Mouse (Mus musculus) limb, embryonic 11.5 days (tissue): ENCODE measurements around the gene Carmil3. TPM values are rescaled to one million over a fixed set of nuclear protein-coding genes. Genes with fewer than 3 reads are reported as not detected.
A peak's percentile ranks its signal among the peaks of the same experiment; 100 is the strongest.

Source experiments
- ATAC-seq: fragments of 200-750 bp; cut with Nextera tagmentation; 2 replicates; pipeline ENCODE4 v1.8.0; 2017; ENCODE audit warnings: low read depth; ENCODE audit not compliant: insufficient number of reproducible peaks, low FRiP score, low TSS enrichment
- DNase-seq: peaks from one replicate; pipeline ENCODE4 v3.0.0-alpha.2; 2015; ENCODE audit warnings: low spot score
- H3K27ac ChIP-seq: fragments of 300-500 bp; sonication (generic); replicated peaks from 2 replicates; pipeline ENCODE4 v1.5.1; 2014; ENCODE audit warnings: low read depth, mild to moderate bottlenecking, low read length
- H3K27me3 ChIP-seq: fragments of 300-500 bp; sonication (generic); 2 replicates; pipeline ENCODE4 v1.6.1; 2014; ENCODE audit warnings: mild to moderate bottlenecking, low read length, mixed read lengths; ENCODE audit not compliant: control insufficient read depth, insufficient read depth
- H3K36me3 ChIP-seq: fragments of 300-500 bp; sonication (generic); 2 replicates; pipeline ENCODE4 v1.6.1; 2014; ENCODE audit warnings: mild to moderate bottlenecking, low read length, moderate library complexity, mixed read lengths; ENCODE audit not compliant: control insufficient read depth, insufficient read depth
- H3K4me1 ChIP-seq: fragments of 300-500 bp; sonication (generic); 2 replicates; pipeline ENCODE4 v1.6.1; 2014; ENCODE audit warnings: low read length, mixed read lengths; ENCODE audit not compliant: control insufficient read depth, insufficient read depth
- H3K4me2 ChIP-seq: fragments of 300-500 bp; sonication (generic); 2 replicates; pipeline ENCODE4 v1.6.1; 2014; ENCODE audit warnings: low read depth, mild to moderate bottlenecking, moderate library complexity; ENCODE audit not compliant: severe bottlenecking
- H3K4me3 ChIP-seq: fragments of 300-500 bp; sonication (generic); 2 replicates; pipeline ENCODE4 v1.5.1; 2014; ENCODE audit warnings: low read depth, low read length
- H3K9ac ChIP-seq: fragments of 300-500 bp; sonication (generic); 2 replicates; pipeline ENCODE4 v1.6.1; 2014; ENCODE audit warnings: mild to moderate bottlenecking, low read length
- H3K9me3 ChIP-seq: fragments of 300-500 bp; sonication (generic); 2 replicates; pipeline ENCODE4 v1.6.1; 2016; ENCODE audit warnings: low read length; ENCODE audit not compliant: control insufficient read depth
- WGBS: fragments of 180-500 bp; shearing (Covaris S2); extraction: QIAGEN DNeasy Blood & Tissue Kit; methylation state at CpG from one replicate; pipeline ENCODE4 v1.1.7; 2014; 5-methylcytosine and 5-hydroxymethylcytosine counted together
- polyA plus RNA-seq: library from polyadenylated mRNA; unstranded; fragments of >200 nt; fragmentation: Nextera tagmentation; extraction: Ambion mirVana; gene quantifications from 2 replicates; pipeline ENCODE4 v1.2.1, GENCODE M21; 2014

Carmil3 gene
- polyA plus RNA-seq, 1 experiment from 2014 or later = 3.0 TPM

- H3K4me2 ChIP-seq = no peak overlapping the region
- no peak for ATAC-seq
- no peaks in the 10 kb centered on the region for H3K36me3 ChIP-seq
- no peak overlapping the region for H3K9ac ChIP-seq
- no peaks in the 10 kb centered on the region for H3K27me3 ChIP-seq
- no peak overlapping the region for H3K4me3 ChIP-seq
- DNase-seq = peak; percentile 64
- WGBS = 52% methylated on average over 6 of the region's 6 CpGs
- no peaks in the 10 kb centered on the region for H3K9me3 ChIP-seq
- peaks cover 5% of the 10 kb centered on the region for H3K4me1 ChIP-seq
- no peak overlapping the region for H3K27ac ChIP-seq
These were observed 45.8 kb downstream of the Carmil3 start for GRCm38 (mm10) chr14:55536116-55536745.

DNA sequence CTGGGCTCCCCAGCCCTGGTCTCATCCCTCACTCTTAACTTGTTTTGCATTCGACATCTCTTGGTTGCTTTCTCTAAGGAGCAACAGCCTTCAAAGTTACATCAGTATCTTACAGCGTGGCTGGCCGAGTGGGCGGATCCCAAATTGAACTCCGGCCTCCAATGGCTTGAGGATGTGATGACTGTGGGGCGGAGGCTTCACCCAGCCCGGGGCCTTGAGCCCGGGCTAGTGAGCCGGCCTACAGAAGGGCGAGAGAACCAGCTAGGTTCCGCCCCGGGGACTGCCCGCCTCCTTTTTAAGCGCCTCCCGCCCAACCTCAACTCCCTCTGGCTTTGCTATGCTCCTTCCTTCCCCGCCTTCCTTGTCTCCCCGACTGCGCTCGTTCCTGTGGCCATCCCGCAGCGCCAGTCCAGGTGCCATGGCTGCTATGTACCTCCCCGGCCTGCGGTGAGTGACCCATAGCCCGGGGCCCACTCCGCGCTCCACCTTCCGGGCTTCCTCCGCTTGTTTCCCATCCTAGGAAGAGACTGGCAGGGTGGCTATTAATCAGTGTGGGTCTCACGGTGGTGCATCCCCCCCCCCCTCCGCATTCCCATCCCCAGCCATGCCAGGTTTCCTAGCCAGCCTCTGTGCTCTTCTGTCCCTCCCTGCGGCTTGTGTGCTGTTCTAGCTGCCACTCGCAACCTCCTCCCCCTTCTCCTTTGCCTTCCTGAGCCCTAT, 49.8 kb downstream of the Carmil3 start, which contains the start of gene Pck2:
Gene Pck2, plus strand, starts transcription at position 200 of the 720 bp plus-strand sequence.
- no peaks in the 10 kb centered on the region for H3K27me3 ChIP-seq
- peak within 1 kb of the TSS; percentile 88 for H3K4me2 ChIP-seq
- no peaks in the 10 kb centered on the region for H3K9me3 ChIP-seq
- peak within 1 kb of the TSS; percentile 61 for H3K27ac ChIP-seq
- H3K4me1 ChIP-seq = peaks cover 8% of the 10 kb centered on the region
- peak within 1 kb of the TSS; percentile 63 for H3K4me3 ChIP-seq
- DNase-seq = peak; percentile 82
- peak within 1 kb of the TSS; percentile 56 for H3K9ac ChIP-seq
- WGBS = under 1% methylated on average over 32 of the region's 32 CpGs
- peaks cover 2% of the 10 kb centered on the region; the same call in 1 of the 2 replicates for H3K36me3 ChIP-seq
- ATAC-seq = peak; percentile 90

DNA sequence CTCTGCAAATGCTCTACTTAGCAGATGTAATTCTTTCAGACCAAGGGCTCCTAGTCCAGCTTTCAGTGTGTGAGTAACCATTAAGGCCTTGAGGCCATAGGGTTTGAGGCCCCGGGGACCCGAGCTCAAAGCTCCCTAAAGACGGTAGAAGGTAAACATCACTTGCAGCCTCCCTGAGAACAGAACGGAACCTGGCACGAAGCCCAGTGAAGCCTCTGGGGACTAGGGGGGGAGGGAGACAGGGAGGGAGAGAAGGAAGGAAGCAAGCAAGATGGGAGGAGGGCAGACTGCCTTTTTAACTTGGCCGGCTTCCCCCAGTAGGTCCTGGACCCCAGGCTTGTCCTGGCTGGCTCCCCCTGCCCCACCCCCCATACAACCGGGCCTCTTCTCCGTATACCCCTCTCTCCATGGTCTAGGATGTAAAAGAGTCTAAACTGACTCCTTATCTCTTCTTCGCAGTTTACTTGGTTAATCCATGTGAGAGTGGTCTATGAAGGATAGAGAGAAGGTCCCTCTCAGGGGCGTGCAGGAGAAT, 50.4 kb downstream of the Carmil3 start:
- Histone ChIP-seq H3K9ac (peak overlapping the region; percentile 56), H3K27me3 (no peaks in the 10 kb centered on the region), H3K9me3 (no peaks in the 10 kb centered on the region), H3K4me1 (peaks cover 8% of the 10 kb centered on the region), H3K4me3 (peak overlapping the region; percentile 63), H3K4me2 (peak overlapping the region; percentile 88), H3K27ac (no peak overlapping the region), H3K36me3 (peaks cover 2% of the 10 kb centered on the region; the same call in 1 of the 2 replicates)
- DNase-seq = peak; percentile 58
- ATAC-seq = 0 out of 2 replicates have a peak, but pooled peaks have one; percentile 31
- 10% methylated on average over 9 of the region's 10 CpGs for WGBS

GRCm38 (mm10) chr14:55542268-55542667, 51.8 kb downstream of the Carmil3 start:
- DNase-seq (no peak), ATAC-seq (no peak)
- Histone ChIP-seq H3K4me3 (no peak overlapping the region), H3K4me1 (peaks cover 8% of the 10 kb centered on the region), H3K9me3 (no peaks in the 10 kb centered on the region), H3K27ac (no peak overlapping the region), H3K27me3 (no peaks in the 10 kb centered on the region), H3K36me3 (peaks cover 2% of the 10 kb centered on the region; the same call in 1 of the 2 replicates), H3K9ac (no peak overlapping the region), H3K4me2 (no peak overlapping the region)
- 95% methylated on average over 12 of the region's 12 CpGs for WGBS

DNA sequence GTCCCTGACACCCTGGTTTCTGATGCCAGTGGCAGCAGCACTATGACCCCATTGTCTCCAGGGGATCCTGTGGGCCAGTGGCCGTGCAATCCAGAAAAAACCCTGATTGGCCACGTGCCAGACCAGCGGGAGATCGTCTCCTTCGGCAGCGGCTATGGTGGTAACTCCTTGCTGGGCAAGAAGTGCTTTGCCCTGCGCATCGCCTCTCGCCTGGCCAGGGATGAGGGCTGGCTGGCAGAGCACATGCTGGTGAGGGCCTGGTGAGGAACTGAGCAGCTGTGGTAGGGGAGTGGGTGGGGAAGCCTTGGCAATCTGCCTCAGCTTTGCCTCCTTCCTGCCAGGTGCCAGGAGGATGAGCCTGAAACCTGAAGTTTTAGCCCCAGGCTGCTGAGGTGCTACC, 53.9 kb downstream of the Carmil3 start:
- Histone ChIP-seq H3K9ac (no peak overlapping the region), H3K4me3 (no peak overlapping the region), H3K27ac (no peak overlapping the region), H3K4me1 (peaks cover 8% of the 10 kb centered on the region), H3K4me2 (no peak overlapping the region), H3K27me3 (no peaks in the 10 kb centered on the region), H3K36me3 (peaks cover 11% of the 10 kb centered on the region; the same call in 1 of the 2 replicates), H3K9me3 (no peaks in the 10 kb centered on the region)
- DNase-seq = no peak
- WGBS = 92% methylated on average over 9 of the region's 9 CpGs
- ATAC-seq = no peak

- H3K4me3 ChIP-seq = no peak overlapping the region
- H3K4me2 ChIP-seq = no peak overlapping the region
- WGBS = 92% methylated on average over 6 of the region's 6 CpGs
- no peak for ATAC-seq
- peaks cover 8% of the 10 kb centered on the region; the same call in 1 of the 2 replicates for H3K36me3 ChIP-seq
- H3K4me1 ChIP-seq = no peaks in the 10 kb centered on the region
- no peaks in the 10 kb centered on the region for H3K27me3 ChIP-seq
- H3K9ac ChIP-seq = no peak overlapping the region
- no peaks in the 10 kb centered on the region for H3K9me3 ChIP-seq
- no peak for DNase-seq
- no peak overlapping the region for H3K27ac ChIP-seq
These were observed 59.7 kb downstream of the Carmil3 start for GRCm38 (mm10) chr14:55550191-55550590.

DNA sequence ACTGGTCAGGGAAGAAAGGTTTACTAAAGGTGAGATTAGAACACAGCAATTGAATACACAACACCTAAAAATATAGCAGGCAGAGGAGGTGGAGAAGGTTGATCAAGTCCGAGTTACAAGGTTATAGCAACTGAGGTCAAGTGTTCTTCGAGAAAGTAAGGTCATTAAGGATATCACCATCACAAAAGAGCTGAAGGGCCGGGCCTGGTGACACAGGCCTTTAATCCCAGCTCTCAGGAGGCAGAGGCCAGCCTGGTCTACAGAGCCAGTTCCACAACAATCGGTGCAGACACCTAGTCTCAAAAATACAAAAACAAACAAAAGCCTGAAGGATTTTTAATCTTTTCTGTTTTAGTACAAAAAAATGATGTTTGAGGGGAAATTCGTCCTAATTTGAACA, 60.9 kb downstream of the Carmil3 start:
- Histone ChIP-seq H3K36me3 (peaks cover 8% of the 10 kb centered on the region; the same call in 1 of the 2 replicates), H3K27me3 (no peaks in the 10 kb centered on the region), H3K27ac (no peak overlapping the region), H3K9ac (no peak overlapping the region), H3K9me3 (no peaks in the 10 kb centered on the region), H3K4me3 (no peak overlapping the region), H3K4me2 (no peak overlapping the region), H3K4me1 (no peaks in the 10 kb centered on the region)
- ATAC-seq (no peak), DNase-seq (no peak)
- WGBS = 72% methylated on average over 5 of the region's 5 CpGs

DNA sequence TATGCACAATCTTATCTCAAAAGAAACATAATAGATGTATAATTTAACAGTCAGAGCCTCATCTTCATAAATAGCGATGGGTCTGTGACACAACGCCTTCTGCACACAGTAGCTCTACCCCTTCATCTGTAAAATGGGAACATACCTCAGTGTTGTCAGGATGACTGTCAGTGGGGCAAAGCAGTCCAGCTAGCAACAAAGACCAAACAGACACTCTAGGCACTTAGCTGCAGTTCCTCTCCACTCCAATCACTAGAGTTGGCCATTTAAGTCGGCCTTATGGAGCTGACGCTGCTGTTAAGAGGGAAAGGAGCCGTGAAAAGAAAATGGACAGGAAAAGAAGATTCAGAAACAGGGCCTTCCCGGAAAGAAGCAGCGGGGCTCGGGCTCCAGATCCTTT, 61.3 kb downstream of the Carmil3 start:
- H3K4me3 ChIP-seq = no peak overlapping the region
- DNase-seq = no peak
- H3K9me3 ChIP-seq = no peaks in the 10 kb centered on the region
- peaks cover 8% of the 10 kb centered on the region; the same call in 1 of the 2 replicates for H3K36me3 ChIP-seq
- H3K4me2 ChIP-seq = no peak overlapping the region
- H3K9ac ChIP-seq = no peak overlapping the region
- 94% methylated on average over 8 of the region's 8 CpGs for WGBS
- ATAC-seq = no peak
- no peaks in the 10 kb centered on the region for H3K4me1 ChIP-seq
- H3K27me3 ChIP-seq = no peaks in the 10 kb centered on the region
- no peak overlapping the region for H3K27ac ChIP-seq
